Comparison of ENCODE assay signal across 11 mouse cellular contexts in genomic region chr3:21809769-21810470, GRCm38 (mm10).
DNase-seq lines count a peak whose midpoint lies in the region; ATAC-seq and TF ChIP-seq lines count a peak whose summit lies in the region.
"Had no signal": no experiment of that assay in that cellular context is flagged by ENCODE, and none has a peak within 500 bp of the region (broad histone marks: within the 10 kb centered on the region; RNA-seq: fewer than 3 reads in every experiment).

No protein-coding gene starts in this region.

- H3K9ac ChIP-seq in hindbrain, embryonic 12.5 days: no peak overlapping the region
- no peak overlapping the region for H3K9ac ChIP-seq in midbrain, embryonic 13.5 days (replicated peaks)
- H3K9ac ChIP-seq in liver, postnatal 0 days (replicated peaks): no peak overlapping the region

- H3K4me2 ChIP-seq in hindbrain, embryonic 12.5 days (replicated peaks): no peak overlapping the region
- no peak overlapping the region for H3K4me2 ChIP-seq in midbrain, embryonic 13.5 days (replicated peaks)
- H3K4me2 ChIP-seq in liver, postnatal 0 days (ENCODE audit: low read depth, low read length): no peak overlapping the region

- ATAC-seq in CD4-positive, CD25-positive, alpha-beta regulatory T cell, adult 4 months: peak; percentile 23
- peak; percentile 92 for ATAC-seq in hindbrain, embryonic 12.5 days (ENCODE audit: low FRiP score)
- ATAC-seq in midbrain, embryonic 13.5 days: peak; percentile 93
- no peak for ATAC-seq in liver, postnatal 0 days
- ATAC-seq: intestine, embryonic 16.5 days had no signal

- TF ChIP-seq POLR2A in lung, adult 2 months (IDR thresholded peaks at IDR 0.05; ENCODE audit: borderline replicate concordance, extremely low read depth, low read depth, low read length): no peak

- H3K4me1 ChIP-seq in hindbrain, embryonic 12.5 days: peaks cover 15% of the 10 kb centered on the region
- H3K4me1 ChIP-seq in midbrain, embryonic 13.5 days (replicated peaks): peaks cover 20% of the 10 kb centered on the region
- no peaks in the 10 kb centered on the region; the same call in 1 of the 2 replicates for H3K4me1 ChIP-seq in liver, postnatal 0 days (ENCODE audit: insufficient read depth)
- no peaks in the 10 kb centered on the region for H3K4me1 ChIP-seq in lung, adult 2 months (ENCODE audit: control insufficient read depth, insufficient read depth, low read length)

- no peaks in the 10 kb centered on the region for H3K27me3 ChIP-seq in hindbrain, embryonic 12.5 days
- no peaks in the 10 kb centered on the region for H3K27me3 ChIP-seq in midbrain, embryonic 13.5 days
- no peaks in the 10 kb centered on the region for H3K27me3 ChIP-seq in liver, postnatal 0 days (ENCODE audit: insufficient read depth, low read length)

- 10% methylated on average over 2 of the region's 2 CpGs for WGBS in hindbrain, embryonic 12.5 days
- 3% methylated on average over 2 of the region's 2 CpGs for WGBS in midbrain, embryonic 13.5 days
- 38% methylated on average over 2 of the region's 2 CpGs for WGBS in liver, postnatal 0 days (ENCODE audit: insufficient replicate concordance)
- WGBS in lung, adult 2 months: 34% methylated on average over 2 of the region's 2 CpGs

- TF ChIP-seq EP300 in liver, postnatal 0 days (IDR thresholded peaks at IDR 0.05; ENCODE audit: low read depth): no peak

- no peaks in the 10 kb centered on the region for H3K36me3 ChIP-seq in hindbrain, embryonic 12.5 days
- H3K36me3 ChIP-seq in midbrain, embryonic 13.5 days: no peaks in the 10 kb centered on the region
- no peaks in the 10 kb centered on the region for H3K36me3 ChIP-seq in liver, postnatal 0 days (replicated peaks; ENCODE audit: insufficient read depth, low read length)
- H3K36me3 ChIP-seq: G1E had no signal

- H3K4me3 ChIP-seq in hindbrain, embryonic 12.5 days: no peak overlapping the region
- no peak overlapping the region for H3K4me3 ChIP-seq in midbrain, embryonic 13.5 days (replicated peaks)
- H3K4me3 ChIP-seq in liver, postnatal 0 days (ENCODE audit: low read depth, low read length): no peak overlapping the region
- no peak overlapping the region for H3K4me3 ChIP-seq in lung, adult 2 months (replicated peaks; ENCODE audit: extremely low read depth, low read depth, low read length)
- H3K4me3 ChIP-seq: myocyte had no signal

- peak; percentile 52 for DNase-seq in embryo, embryonic 11.5 days (ENCODE audit: low read depth, low spot score)
- no peak for DNase-seq in liver, postnatal 0 days
- DNase-seq in layer of hippocampus, postnatal 25 days (ENCODE audit: extremely low spot score in 1 of 2, low spot score in 1 of 2): no peak
- DNase-seq in lung, adult 2 months: no peak
- DNase-seq in right cerebral cortex, adult 18-20 months: no peak

- H3K9me3 ChIP-seq in hindbrain, embryonic 12.5 days (replicated peaks): no peaks in the 10 kb centered on the region
- no peaks in the 10 kb centered on the region for H3K9me3 ChIP-seq in midbrain, embryonic 13.5 days
- H3K9me3 ChIP-seq in liver, postnatal 0 days (ENCODE audit: low read length): no peaks in the 10 kb centered on the region
- H3K9me3 ChIP-seq: G1E had no signal

- peak overlapping the region; percentile 52 for H3K27ac ChIP-seq in hindbrain, embryonic 12.5 days
- H3K27ac ChIP-seq in midbrain, embryonic 13.5 days: peak overlapping the region; percentile 49; the same call in 1 of the 2 replicates
- no peak overlapping the region for H3K27ac ChIP-seq in liver, postnatal 0 days (ENCODE audit: low read depth)

- no peak for TF ChIP-seq CTCF in liver, postnatal 0 days (IDR thresholded peaks at IDR 0.05; ENCODE audit: low read depth)
- TF ChIP-seq CTCF in lung, adult 2 months (IDR thresholded peaks at IDR 0.05; ENCODE audit: insufficient read depth, low read length): no peak
